Mouse (Mus musculus): ENCODE results near the gene Hrh2.

DNA sequence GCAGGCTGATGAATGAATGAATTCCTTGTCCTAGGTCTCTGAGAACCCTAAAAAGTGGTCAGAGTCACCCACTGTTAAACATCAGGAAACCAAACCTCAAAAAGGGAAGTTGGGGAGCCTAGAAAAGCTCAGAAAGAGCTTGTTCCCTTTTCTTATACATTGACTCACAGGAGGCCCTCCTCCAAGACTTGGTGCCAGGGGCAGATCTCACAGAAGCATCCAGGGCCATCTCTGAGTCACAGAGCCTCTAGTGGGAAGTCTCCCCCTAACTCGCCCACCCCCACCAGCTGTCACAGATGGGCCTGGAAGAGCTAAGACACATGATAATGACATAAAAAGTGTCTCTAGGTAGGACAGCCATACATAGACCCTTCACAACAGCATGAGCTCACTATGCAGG, 26.4 kb downstream of the Hrh2 start:
- TF ChIP-seq CTCF (IDR thresholded peaks at IDR 0.05; ENCODE audit: borderline replicate concordance, extremely low read depth, insufficient read depth, insufficient read length) (no peak), POLR2A (IDR thresholded peaks at IDR 0.05; ENCODE audit: borderline replicate concordance, extremely low read depth, insufficient read depth, insufficient read length, poor library complexity, severe bottlenecking) (no peak)
